9 mouse cellular contexts compared by ENCODE assay signal in the genomic region with DNA sequence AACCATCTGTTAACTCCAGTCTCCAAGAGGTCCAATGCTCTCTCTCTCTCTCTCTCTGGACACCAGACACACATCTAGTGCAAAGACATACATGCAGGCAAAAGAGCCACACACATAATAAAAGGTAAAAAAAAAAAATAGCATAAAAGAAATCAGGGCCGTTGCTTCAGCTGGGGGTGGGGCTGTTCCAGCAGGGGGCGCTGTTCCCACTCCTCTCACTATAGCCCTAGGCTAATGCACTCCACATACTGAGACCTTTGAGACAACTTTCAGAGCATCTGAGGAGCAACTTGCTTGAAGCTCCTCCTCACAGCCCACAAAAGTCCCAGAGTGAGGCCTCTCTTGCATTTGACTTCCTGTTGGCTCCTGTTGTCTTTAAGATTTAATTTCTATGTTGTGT. TPM values are rescaled to one million over a fixed set of nuclear protein-coding genes. Genes with fewer than 3 reads are reported as not detected.
DNase-seq lines count a peak whose midpoint lies in the region; ATAC-seq lines count a peak whose summit lies in the region.
"Had no signal": no experiment of that assay in that cellular context is flagged by ENCODE, and none has a peak within 500 bp of the region (broad histone marks: within the 10 kb centered on the region; RNA-seq: fewer than 3 reads in every experiment).

No protein-coding gene starts in this region.

- no peak overlapping the region for H3K9ac ChIP-seq in midbrain, embryonic 14.5 days (replicated peaks; ENCODE audit: low read length)
- H3K9ac ChIP-seq in midbrain, embryonic 16.5 days (ENCODE audit: low read depth, low read length): no peak overlapping the region
- H3K9ac ChIP-seq: limb, embryonic 15.5 days had no signal

- H3K4me2 ChIP-seq in midbrain, embryonic 14.5 days (ENCODE audit: low read length): no peak overlapping the region
- no peak overlapping the region for H3K4me2 ChIP-seq in midbrain, embryonic 16.5 days (ENCODE audit: low read length)
- H3K4me2 ChIP-seq: limb, embryonic 15.5 days had no signal

- H3K4me3 ChIP-seq in midbrain, embryonic 14.5 days (replicated peaks; ENCODE audit: low read depth, low read length): no peak overlapping the region
- no peak overlapping the region for H3K4me3 ChIP-seq in midbrain, embryonic 16.5 days (ENCODE audit: low read depth, low read length)
- H3K4me3 ChIP-seq: limb, embryonic 15.5 days had no signal

- H3K27ac ChIP-seq in midbrain, embryonic 14.5 days (replicated peaks; ENCODE audit: low read depth, low read length): no peak overlapping the region
- H3K27ac ChIP-seq in midbrain, embryonic 16.5 days (ENCODE audit: low read length): no peak overlapping the region
- H3K27ac ChIP-seq: limb, embryonic 15.5 days had no signal

- DNase-seq in embryo, embryonic 10.5 days (ENCODE audit: low spot score): peak; percentile 47
- no peak for DNase-seq in embryo, embryonic 11 days
- DNase-seq in midbrain, embryonic 14.5 days: peak; percentile 25
- peak; percentile 38 for DNase-seq in adrenal gland, adult 2 months
- DNase-seq in kidney, postnatal 14 days: peak; percentile 18
- DNase-seq in testis, postnatal 10 days (ENCODE audit: low spot score): peak; percentile 78
- DNase-seq in layer of hippocampus, postnatal 14 days (ENCODE audit: low spot score in 2 of 2): no peak

- no peaks in the 10 kb centered on the region for H3K4me1 ChIP-seq in midbrain, embryonic 14.5 days (ENCODE audit: control insufficient read depth, insufficient read depth, low read length)
- H3K4me1 ChIP-seq in midbrain, embryonic 16.5 days (ENCODE audit: control insufficient read depth, insufficient read depth, low read length): peaks cover 6% of the 10 kb centered on the region

- no peaks in the 10 kb centered on the region for H3K36me3 ChIP-seq in midbrain, embryonic 14.5 days (ENCODE audit: control insufficient read depth, insufficient read depth, low read length)
- H3K36me3 ChIP-seq in midbrain, embryonic 16.5 days (ENCODE audit: control insufficient read depth, insufficient read depth, low read length): no peaks in the 10 kb centered on the region
- H3K36me3 ChIP-seq: limb, embryonic 15.5 days had no signal

- ATAC-seq in midbrain, embryonic 14.5 days (ENCODE audit: low FRiP score, low TSS enrichment): no peak
- ATAC-seq in midbrain, embryonic 16.5 days: no peak

- H3K9me3 ChIP-seq in midbrain, embryonic 14.5 days (ENCODE audit: control insufficient read depth, low read length): no peaks in the 10 kb centered on the region
- H3K9me3 ChIP-seq in midbrain, embryonic 16.5 days (replicated peaks; ENCODE audit: control insufficient read depth, low read length, poor library complexity, severe bottlenecking): no peaks in the 10 kb centered on the region
- H3K9me3 ChIP-seq: limb, embryonic 15.5 days had no signal

- H3K27me3 ChIP-seq in midbrain, embryonic 14.5 days (ENCODE audit: control insufficient read depth, insufficient read depth, low read length): no peaks in the 10 kb centered on the region
- no peaks in the 10 kb centered on the region for H3K27me3 ChIP-seq in midbrain, embryonic 16.5 days (ENCODE audit: control insufficient read depth, insufficient read depth, low read depth, low read length)

- WGBS in midbrain, embryonic 14.5 days: 25% methylated on average over 2 of the region's 2 CpGs
- 34% methylated on average over 2 of the region's 2 CpGs for WGBS in midbrain, embryonic 16.5 days

RNA-seq across cellular contexts. Expression of gene Myl2, which starts 3.5 kb away (rescaled TPM):
- polyA plus RNA-seq in midbrain, embryonic 14.5 days (2014; fragmentation: Nextera tagmentation; extraction: Ambion mirVana): 1.9 and 3.0 TPM in 2 replicates
- 1.6 and 2.4 TPM in 2 replicates for polyA plus RNA-seq in midbrain, embryonic 16.5 days (2015; fragmentation: Nextera tagmentation; extraction: Ambion mirVana)
- not detected for total RNA-seq in adrenal gland, adult 2 months (2021)
- not detected in 2 replicates for polyA plus RNA-seq in adrenal gland, adult 2 months (2012; rRNA removed)
- total RNA-seq in layer of hippocampus, postnatal 14 days (2021): 1 to 10 TPM; 1.6 TPM

RNA-seq across cellular contexts. Expression of gene Ccdc63, which starts 36.4 kb away (rescaled TPM):
- polyA plus RNA-seq in midbrain, embryonic 14.5 days (2014; fragmentation: Nextera tagmentation; extraction: Ambion mirVana): not detected in 2 replicates
- 0.24 and 0.25 TPM in 2 replicates for polyA plus RNA-seq in midbrain, embryonic 16.5 days (2015; fragmentation: Nextera tagmentation; extraction: Ambion mirVana)
- total RNA-seq in adrenal gland, adult 2 months (2021): not detected
- not detected in 2 replicates for polyA plus RNA-seq in adrenal gland, adult 2 months (2012; rRNA removed)
- total RNA-seq in layer of hippocampus, postnatal 14 days (2021): 1 to 10 TPM in 1 of 2 experiments, under 1 TPM in 1; 0.74 to 2.2 TPM

RNA-seq across cellular contexts. Expression of gene Ppp1cc, which starts 53.9 kb away (rescaled TPM):
- polyA plus RNA-seq in midbrain, embryonic 14.5 days (2014; fragmentation: Nextera tagmentation; extraction: Ambion mirVana): 232 and 238 TPM in 2 replicates
- polyA plus RNA-seq in midbrain, embryonic 16.5 days (2015; fragmentation: Nextera tagmentation; extraction: Ambion mirVana): 188 and 193 TPM in 2 replicates
- 100 to 1,000 TPM; 181 to 207 TPM for total RNA-seq in adrenal gland, adult 2 months (2021)
- polyA plus RNA-seq in adrenal gland, adult 2 months (2012; rRNA removed): 36.4 and 36.6 TPM in 2 replicates
- 100 to 1,000 TPM; 198 to 200 TPM for total RNA-seq in layer of hippocampus, postnatal 14 days (2021)

RNA-seq across cellular contexts. Expression of gene Cux2, which starts 54.3 kb away (rescaled TPM):
- 25.5 and 28.8 TPM in 2 replicates for polyA plus RNA-seq in midbrain, embryonic 14.5 days (2014; fragmentation: Nextera tagmentation; extraction: Ambion mirVana)
- polyA plus RNA-seq in midbrain, embryonic 16.5 days (2015; fragmentation: Nextera tagmentation; extraction: Ambion mirVana): 20.1 and 20.2 TPM in 2 replicates
- total RNA-seq in adrenal gland, adult 2 months (2021): 10 to 100 TPM; 14.4 to 22.0 TPM
- polyA plus RNA-seq in adrenal gland, adult 2 months (2012; rRNA removed): 32.2 and 37.6 TPM in 2 replicates
- total RNA-seq in layer of hippocampus, postnatal 14 days (2021): 10 to 100 TPM; 36.4 to 39.4 TPM

Comparison
In these comparisons a context has a peak if more than half of its experiments do, and no peak if none do; other contexts are left out.
1. DNase-seq: peak in embryo, embryonic 10.5 days (single experiment), midbrain, embryonic 14.5 days (single experiment), adrenal gland, adult 2 months (single experiment), kidney, postnatal 14 days (single experiment) and testis, postnatal 10 days (single experiment); none in embryo, embryonic 11 days (single experiment) and layer of hippocampus, postnatal 14 days (0 of 2).